Mouse (Mus musculus) T-helper 1 cell (primary cell): Measurements from ENCODE around the gene Hand1.

Experiments
- in situ Hi-C: fragments of 300-600 bp; cut with MboI, MseI; formaldehyde crosslinking; loops from one replicate; pipeline ENCODE4 v1.15.1; 2025; ENCODE audit warnings: high pct_unique_total_duplicates

The Hand1 gene

GRCm38 (mm10) chr11:57805047-57805446, 27.6 kb downstream of the Hand1 start:
- in situ Hi-C loops = no loop called here

- in situ Hi-C loops = no loop called here
Observed at GRCm38 (mm10) chr11:57802511-57802870, 30.1 kb downstream of the Hand1 start.

GRCm38 (mm10) chr11:57801766-57802510, 30.7 kb downstream of the Hand1 start:
- in situ Hi-C loops = no loop called here

GRCm38 (mm10) chr11:57800971-57801765, 31.4 kb downstream of the Hand1 start, which contains the start of gene Sap30l:
Gene Sap30l, plus strand, starts transcription at chr11:57801637.
- in situ Hi-C loops = no loop called here

- in situ Hi-C loops = no loop called here
Observed at GRCm38 (mm10) chr11:57800266-57800951, 32.2 kb downstream of the Hand1 start.

GRCm38 (mm10) chr11:57799456-57799855, 33.2 kb downstream of the Hand1 start:
- in situ Hi-C loops = no loop called here

- in situ Hi-C loops = no loop called here
Observed at GRCm38 (mm10) chr11:57797828-57798227, 34.8 kb downstream of the Hand1 start.

GRCm38 (mm10) chr11:57795086-57795485, 37.5 kb downstream of the Hand1 start:
- in situ Hi-C loops = no loop called here

- in situ Hi-C loops = no loop called here
Observed at GRCm38 (mm10) chr11:57790866-57791535, 41.6 kb downstream of the Hand1 start.

- in situ Hi-C loops = no loop called here
Observed at GRCm38 (mm10) chr11:57787913-57788312, 44.7 kb downstream of the Hand1 start.

- in situ Hi-C loops = no loop called here
Observed at GRCm38 (mm10) chr11:57786616-57787418, 45.8 kb downstream of the Hand1 start.

- in situ Hi-C loops = no loop called here
Observed at GRCm38 (mm10) chr11:57779824-57780223, 52.8 kb downstream of the Hand1 start.
